Mouse (Mus musculus) embryo, embryonic 11.5 days (tissue): ENCODE measurements around the gene Dlat.
"Not testable (repeated sequence)": the region's sequence is repeated elsewhere in the genome, so short reads cannot be mapped to it uniquely, and the experiment has no call there.

Experiments
- DNase-seq: peaks from one replicate; pipeline ENCODE4 v3.0.0-alpha.2; 2012; ENCODE audit warnings: low read depth, low spot score

Gene Dlat

DNA sequence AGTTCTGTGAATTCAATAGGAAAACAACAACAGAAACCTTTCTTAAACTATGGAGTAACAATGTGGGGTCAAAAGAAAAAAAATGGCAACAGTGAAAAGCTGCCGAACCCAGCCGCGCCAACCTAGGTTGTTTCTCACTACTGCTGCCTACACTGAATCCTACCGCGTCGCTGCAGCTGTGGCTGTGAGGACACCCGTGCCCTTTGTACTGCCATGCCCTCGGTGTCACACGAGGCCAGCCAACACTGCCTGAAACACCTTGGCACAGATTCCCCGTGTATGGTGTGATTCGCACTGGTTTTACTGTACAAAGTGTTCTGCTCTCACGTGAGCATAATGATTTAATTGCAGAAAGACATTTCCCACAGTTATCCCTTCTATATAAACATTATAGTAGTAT lies 851 bp upstream of the Dlat start:
- DNase-seq = peak; percentile 7

DNA sequence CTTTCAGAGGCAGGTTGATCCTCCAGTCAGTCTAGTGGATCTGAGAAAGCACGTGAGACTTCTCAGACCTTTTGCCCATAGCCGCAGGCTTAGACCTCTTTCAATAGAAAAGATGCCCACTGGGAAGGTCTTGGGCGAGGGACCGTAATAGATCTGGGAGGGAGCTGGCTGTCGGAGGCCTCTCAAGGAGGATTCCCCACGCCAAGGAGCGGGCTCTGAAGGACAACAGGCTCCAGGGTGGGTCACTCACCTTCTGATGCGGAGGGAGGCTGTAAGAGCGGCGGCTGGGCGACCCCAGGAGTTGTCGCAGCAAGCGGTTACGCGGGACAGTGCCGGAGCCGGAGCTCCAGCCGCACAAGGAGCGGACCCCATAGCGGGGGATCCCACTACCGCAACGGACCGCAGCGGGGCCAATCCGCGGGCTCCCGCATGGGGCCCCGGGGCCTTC lies 615 bp downstream of the Dlat start:
- no peak for DNase-seq

DNA sequence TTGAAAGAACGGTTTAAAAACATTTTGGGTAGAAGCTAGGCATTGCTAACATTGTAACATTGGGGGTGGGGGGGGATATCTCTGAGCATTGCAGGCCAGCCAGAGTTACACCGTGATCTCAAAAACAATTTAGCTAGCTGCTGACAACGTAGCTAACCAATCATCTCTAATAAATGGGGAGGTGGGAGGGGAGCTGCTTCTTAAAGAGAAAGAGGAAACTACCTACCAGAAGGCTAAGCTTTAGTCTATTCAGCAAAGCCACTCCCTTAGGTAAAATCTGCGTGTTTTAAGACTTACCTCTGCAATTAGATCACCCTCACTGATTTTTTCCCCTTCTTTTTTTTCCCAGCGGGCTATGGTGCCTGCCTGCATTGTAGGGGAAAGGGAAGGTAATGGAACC lies 1.2 kb downstream of the Dlat start:
- no peak for DNase-seq

DNA sequence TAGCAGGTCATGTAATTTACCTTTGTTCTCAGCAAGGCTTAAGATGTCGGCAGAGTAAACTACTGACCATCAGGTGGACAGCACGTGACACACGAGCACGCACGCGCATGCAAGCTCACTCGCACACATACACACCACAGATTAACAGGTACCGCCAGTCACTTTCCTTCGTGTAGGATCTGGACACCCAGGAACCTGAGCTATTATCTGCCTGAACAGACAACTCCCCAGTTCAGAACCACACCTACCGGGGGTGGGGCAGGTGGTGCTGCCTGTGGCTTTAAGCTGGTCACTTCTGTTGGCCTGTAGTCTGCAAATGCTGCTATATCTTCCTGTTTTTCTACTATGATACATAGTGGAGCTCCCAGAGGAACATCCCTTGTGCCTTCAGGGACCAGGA lies 9.1 kb downstream of the Dlat start:
- DNase-seq = no peak

DNA sequence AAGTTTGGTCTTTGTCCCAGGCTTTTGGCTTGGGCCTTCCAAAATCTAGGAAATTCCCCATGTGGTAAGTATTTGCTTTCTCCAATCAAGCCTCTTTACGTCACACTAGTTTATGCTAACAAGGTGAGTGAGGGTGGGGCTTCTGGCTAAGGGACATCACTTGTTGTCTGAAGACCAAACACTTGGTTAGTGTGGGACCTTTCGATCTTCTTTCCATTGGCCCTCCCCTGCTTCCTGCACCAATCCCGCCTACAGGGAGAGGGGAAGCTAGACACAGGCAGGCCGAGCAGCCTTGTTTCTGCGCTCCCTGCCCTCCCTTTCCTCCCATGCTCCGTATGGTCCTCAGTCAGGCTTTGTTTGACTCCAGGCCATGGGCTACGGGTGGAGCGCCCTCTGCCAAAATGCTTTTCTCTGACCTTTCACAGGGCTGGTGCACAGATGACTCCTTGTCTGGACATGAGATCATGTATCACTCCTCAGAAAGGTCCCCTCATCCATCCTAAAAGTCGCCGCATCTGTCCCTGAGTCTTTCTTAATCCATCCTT lies 12.7 kb downstream of the Dlat start:
- DNase-seq = no peak

DNA sequence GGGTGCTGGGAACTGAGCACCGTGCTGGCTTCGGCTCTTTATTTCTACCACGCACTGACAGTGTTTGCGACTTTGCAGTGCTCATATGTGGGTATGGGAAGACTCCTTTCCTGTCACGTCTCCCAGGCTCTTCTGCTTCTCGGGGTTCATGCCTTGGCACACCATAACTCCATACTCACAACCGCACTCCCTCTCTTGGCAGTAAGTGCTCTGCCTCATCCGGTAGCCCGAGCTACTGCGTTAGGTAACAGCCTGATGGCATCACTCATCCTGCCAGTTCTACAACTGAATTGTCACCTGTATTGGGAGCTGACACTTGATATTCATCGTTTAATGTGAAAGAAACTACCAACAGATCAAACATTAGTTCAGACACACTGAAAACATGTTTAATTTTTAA lies 25.3 kb downstream of the Dlat start:
- DNase-seq = no peak

DNA sequence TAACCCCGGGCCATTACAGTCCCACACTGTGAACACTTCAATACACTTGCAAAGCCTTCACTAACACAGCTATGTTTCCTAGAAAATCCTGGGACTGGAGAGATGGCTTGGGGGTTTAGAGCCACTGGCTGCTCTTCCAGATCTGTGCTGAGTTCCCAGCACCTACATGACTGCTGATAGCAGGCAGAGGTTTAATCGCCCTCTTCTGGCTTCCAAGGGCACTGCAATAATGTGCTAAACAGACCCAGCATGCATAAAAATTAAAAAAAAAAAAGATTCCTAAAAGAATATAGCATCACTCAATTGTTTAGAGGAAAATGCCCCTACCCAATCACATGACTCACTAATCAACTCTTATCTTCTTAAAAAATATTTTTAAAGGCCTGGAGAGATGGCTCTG lies 26.5 kb downstream of the Dlat start:
- DNase-seq = no peak

DNA sequence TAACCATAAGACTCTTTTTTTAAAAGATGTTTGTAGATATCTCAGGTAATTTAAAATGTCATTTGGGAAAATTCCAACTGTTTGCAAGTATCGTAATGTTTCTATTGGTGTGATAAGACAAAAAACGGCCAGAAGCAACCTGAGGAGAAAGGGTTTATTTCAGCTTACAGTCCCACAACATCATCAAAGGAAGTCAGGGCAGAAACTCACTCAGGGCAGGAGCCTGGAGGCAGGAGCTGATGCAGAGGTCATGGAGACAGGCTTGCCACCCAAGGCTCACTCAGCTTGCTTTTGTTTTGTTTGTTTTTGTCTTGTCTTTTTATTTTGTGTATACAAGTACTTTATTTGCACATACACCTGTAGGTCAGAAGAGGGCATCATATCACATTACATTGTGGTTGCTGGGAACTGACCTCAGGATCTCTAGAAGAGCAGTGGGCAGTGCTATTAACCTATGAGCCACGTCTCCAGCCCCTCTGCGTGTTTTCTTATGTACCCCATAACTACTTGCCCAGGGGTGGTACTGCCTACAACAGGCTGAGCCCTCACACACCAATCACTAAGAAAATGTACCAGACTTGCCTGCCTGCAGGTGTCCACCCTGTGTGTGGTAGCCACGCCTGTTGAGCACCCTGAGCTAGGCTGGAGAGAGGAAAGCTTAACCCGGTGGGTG lies 27.4 kb downstream of the Dlat start:
- DNase-seq = no peak

DNA sequence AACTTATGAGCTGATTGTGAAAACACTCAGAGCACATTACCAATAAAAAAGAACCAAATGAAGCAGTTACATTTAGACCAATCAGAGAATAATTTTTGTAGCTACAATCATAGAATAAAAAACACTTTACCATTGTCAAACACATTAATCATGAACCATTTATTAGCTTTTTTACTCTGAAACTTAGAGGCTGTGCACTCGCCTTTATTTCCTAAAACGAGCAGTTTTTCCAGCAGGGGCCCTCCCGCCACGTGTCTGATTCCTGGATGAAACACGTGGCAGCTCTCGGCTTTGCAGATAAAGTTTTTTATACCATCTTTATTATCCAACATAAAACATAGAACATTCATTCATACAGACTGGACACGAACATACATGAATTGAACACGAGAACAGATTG lies 28.7 kb downstream of the Dlat start:
- not testable (repeated sequence) for DNase-seq

DNA sequence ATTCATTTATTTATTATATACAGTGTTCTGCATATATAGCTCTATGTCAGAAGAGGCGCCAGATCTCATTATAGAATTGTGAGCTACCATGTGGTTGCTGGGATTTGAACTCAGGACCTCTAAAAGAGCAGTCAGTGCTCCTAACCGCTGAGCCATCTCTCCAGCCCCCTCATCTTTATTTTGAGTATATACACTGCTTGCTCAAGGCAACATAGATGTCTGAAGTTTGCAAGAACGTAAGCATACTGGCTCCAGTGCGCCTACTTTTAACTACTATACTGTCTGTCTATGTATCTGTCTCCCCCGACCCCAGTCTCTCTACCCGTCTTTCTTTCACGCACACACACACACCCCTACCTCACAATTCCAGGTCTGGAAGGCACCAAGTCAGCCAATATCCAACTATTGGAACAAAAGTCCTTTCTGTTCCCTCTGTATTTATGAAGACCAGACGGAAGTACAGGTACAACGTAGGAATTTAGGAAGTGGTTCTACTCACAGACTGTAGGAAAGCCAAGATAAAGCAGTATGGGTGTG lies 41.7 kb downstream of the Dlat start:
- DNase-seq = no peak

DNA sequence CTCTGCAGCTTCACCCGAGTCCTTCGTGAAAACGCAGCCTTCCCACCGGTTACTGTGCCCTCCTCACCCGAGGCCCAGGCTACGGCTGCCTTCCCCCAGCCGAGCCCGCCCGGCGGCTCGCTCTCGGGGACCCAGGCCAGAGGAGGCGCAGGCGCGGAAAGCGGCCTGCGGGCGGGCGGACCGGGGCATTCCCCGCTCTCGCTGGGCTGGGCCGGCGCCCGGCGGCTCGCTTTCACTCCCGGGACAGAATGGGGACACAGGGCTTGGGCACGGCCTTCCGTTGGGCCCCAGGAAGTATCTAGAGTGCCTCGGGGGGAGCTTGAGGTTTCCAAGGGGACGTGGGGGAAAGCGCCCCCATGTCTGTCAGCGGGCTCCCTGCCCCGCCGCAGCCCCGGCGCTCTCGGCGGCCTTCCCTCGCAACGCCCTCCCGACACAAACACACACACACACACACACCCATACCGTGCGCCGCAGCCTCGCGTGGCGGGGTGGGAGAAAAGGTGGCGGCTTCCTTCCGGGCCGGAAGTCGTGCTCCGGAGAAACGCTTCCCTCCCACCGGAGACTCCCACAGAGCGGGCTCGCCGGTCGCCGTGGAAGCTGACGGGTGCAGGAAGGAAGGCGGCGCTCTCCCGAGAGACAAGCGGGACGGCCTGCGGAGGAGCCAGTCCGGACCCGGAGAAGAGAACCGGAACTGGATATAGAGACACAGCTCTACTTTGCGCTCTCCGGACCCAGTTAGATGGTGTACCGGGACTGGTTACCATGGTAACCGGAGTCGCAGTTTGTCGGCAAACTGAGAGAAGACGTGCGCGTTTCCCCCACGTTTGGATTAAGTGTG lies 42.6 kb downstream of the Dlat start, which contains the start of the genes Pih1d2 and Nkapd1:
Gene Pih1d2 (plus strand): TSS at position 556 of the 838 bp plus-strand sequence.
Gene Nkapd1 (minus strand): TSS at position 699 of the 838 bp plus-strand sequence.
- DNase-seq = peak; percentile 84

DNA sequence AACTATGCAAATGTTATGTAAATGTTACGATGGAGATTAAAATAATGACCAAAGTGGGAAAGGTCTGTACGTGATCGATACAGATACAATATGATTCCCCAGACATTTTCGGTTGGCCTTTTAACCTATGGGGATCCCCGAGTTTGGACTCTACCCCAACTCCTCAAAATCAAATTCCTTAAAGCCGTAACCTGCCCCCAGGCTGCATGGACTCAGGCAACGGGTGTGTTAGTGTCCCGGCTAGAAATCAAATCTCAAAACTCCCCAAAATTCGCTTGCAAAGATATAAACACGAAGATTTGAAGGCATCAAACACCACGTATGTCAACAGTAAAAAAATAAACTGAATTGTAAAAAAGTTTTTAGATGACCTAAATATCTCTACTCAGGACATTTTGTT lies 43.4 kb downstream of the Dlat start:
- DNase-seq = no peak

DNA sequence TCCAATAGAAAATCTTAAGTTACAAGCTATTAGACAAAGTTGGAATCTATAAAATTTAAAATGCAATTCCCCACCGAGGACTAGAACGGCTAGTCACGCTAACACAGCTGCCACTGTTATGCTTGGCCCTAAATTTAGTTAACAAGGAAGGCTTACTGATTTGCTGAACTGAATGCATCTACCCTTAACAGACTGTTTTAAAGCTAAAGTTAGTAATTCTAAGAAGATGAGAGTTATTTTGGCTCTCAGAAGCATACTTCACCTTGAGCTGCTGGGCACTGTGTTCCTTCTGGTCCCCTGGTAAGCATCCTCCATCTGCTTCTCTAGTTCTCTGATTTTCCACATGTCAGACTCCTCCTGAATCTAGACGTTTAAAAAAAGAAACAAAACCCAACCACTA lies 47.5 kb downstream of the Dlat start:
- no peak for DNase-seq

DNA sequence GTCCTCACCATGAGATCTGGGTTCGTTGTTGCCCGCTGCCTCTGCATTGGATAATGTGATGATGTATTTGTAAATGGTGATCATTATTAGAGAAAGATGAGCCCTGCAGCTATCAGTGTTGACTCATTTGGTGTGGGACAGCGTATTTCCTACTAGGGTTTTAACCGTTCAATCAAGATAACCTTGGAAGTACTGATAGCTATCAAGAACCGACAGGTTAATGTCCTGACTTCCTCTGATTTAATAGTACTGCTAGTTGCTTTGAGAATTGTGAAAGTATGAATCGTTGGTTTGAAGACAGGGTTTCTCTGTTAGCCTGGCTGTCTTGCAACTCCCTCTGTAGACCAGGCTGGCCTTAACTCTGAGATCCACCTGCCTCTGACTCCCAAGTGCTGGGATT lies 55.2 kb downstream of the Dlat start:
- no peak for DNase-seq

DNA sequence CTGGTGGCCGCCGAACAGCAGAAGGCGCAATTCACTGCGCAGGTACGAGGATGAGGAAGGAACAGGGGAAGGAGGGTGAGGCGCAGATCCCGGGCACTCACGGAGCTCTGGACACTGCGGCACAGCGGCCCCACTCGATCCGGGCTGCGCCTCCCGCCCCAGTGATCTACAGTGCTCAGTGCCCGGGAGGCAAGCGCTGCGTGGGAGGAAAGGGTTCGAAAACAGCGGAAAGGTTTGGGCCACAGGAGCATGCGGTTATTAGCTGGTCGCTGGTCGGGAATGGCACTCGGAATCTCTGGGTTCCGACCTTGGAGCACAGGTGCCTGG lies 55.6 kb downstream of the Dlat start:
- no peak for DNase-seq

DNA sequence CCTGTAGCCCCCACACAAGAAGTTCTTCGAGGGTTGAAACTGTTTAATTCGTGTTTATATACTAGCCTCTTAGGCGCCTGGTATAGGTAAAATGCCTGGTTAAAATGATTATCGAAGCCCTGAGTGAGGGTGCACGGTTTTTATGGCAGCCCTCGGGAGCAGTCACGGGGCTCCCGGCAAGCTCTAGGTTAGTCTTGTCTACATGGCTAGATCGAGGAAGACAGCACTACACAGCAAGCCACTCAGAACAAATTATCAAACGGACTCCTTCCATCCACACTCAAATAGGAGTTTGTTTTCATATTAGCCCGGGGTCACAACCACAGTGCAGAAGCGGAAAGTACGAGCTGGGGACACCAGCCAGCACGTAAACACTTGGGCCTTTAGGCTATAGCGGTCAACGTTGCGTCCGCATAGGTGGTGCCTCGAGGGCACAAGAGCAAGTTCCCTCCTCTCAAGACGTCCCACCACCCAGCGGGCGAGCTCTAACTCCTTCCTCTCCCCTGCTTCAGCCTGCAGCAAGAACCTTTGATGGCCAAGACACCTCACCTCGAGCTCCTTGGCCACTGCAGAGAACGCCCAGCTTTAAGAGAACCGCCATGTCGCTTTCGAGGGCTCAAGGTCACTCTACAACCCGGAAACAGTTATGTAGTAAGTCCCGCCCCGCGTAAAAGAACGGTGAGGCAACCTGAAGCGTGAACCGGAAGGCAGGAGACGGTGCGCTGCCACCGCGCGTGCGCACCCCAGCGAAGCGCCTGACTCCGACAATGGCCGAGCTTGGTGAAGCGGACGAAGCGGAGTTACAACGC lies 56.2 kb downstream of the Dlat start, which contains the start of the genes Sdhd and Timm8b:
Gene Sdhd (minus strand): TSS at position 624 of the 809 bp plus-strand sequence.
Gene Timm8b (plus strand): TSS at position 722 of the 809 bp plus-strand sequence.
- peak; percentile 91 for DNase-seq

DNA sequence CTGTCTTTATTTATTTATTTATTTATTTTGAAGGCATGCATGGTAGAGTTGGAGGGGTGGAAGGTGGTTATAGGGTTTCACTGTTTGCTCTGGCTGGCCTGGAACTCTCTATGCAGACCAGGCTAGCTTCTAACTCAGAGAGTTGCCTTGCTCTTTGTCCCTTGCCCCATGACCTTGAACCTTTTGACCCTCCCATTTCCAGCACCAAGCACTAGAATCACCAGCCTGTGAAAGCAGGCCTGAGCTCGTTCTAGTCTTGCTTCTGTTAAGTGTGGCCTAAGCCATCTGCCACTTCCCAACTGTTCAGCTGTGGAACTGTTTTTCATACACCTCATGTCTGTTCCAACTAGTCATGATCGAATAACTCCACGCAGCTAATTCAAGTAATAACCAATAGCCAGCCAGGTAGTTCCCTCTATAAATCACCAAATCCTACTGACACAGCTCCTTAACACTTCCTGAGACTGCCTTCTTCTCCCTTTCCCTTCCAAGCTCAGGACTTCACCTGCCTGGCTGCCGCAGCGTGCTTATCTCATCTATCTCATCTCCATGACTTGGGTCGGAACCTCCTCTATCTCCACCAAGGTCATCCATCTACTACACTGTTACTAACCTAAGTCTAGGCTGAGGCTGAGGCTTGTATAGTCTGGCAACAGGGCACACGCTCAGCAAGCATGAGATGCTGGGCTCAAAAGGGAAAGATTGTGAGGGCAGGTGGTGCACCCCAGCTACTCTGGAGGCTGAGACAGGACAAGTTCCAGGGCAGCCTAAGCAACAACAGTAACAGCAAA lies 57.3 kb downstream of the Dlat start:
- no peak for DNase-seq

DNA sequence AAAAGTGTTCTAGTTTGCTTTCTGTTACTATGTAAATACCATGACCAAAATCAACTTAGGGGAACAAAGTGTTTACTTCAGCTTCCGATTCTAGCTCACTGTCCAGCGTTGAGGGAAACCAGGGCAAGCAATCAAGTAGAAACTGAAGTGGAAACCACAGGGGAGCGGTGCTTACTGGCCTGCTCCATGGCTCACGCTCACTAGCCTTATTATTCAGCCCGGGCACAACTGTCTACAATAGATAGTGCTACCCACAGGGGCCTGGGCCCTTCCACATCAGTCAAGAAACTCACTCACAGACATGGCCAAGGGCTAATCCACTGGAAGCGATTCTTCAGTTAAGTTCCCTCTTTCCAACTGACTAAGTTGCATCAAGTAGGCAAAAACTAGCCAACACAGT lies 58.0 kb downstream of the Dlat start:
- DNase-seq = no peak

DNA sequence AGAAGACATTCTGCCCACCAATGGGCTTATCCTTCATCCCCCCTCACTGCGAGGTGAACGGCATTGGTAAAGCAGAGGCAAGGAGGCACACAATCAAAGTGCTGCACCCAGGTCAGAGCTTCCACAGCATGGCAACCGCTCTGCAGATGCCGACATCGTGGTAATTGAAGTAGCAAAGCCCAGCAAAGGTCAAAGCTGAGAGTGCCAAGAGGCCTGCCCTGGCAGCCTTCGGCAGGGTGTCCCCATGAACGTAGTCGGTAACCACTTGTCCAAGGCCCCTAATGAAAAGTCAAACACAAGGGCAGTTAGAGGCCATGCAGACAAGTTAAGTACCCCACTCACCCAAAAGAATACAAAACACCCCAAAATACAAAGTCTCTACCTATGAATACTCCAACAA lies 62.6 kb downstream of the Dlat start:
- no peak for DNase-seq

DNA sequence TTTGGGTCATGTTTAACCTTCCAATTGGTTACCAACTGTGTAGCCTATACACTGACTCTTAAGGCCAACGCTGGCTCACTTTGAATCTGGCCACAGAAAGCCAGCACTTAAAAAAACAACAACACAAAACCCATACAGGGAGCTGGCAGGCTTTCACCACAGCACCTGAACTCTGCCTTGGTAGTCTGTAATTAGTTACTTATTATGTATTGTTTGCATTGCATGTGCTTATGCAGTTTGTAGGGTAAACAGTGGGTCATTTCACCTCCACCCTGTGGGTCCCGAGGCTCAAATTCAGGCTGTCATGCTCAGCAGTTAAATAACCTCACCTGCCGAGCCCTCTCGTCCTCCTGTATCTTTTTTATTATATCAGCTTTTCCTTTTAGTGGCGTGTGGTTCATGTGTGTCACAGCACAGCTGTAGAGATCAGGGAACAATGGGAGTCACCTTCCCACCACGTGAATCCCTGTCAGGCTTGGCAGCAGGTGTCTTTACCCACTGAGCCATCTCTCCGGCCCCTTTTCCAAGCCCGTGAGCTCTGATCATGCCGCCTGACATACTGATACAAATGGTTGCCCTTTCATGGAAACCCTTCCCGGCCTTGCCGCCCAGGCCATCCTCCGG lies 64.7 kb downstream of the Dlat start:
- no peak for DNase-seq
